Mouse (Mus musculus): ENCODE measurements around the gene Tmem203.

DNA sequence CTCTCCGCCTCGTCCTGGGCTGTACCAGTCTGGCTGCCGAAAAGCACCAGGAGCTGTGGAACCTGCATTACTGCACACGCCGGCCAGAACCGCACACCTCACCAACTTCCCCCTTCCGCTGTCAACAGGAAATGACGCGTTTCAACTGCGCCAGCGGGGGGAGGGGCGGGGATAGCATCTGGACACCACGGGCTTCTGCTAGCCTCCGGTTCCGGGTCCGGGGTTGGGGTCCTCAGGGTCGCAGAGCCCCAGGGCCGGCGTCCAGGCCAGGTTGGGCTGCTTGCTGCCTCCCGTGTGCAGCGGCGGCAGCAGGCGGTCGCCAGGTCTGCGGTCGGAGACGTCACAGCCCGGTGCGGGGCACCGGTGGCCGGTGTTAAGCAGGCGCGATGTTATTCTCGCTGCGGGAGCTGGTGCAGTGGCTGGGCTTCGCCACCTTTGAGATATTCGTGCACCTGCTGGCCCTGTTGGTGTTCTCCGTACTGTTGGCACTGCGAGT is at the start of gene Tmem203:
- no peak for TF ChIP-seq CTCF (IDR thresholded peaks at IDR 0.05; ENCODE audit: low read depth)
- peak; percentile 55 for TF ChIP-seq EP300 (IDR thresholded peaks at IDR 0.05; ENCODE audit: low read depth)

Measured in liver, embryonic 14.5 days (tissue).